Mouse (Mus musculus) A20 (cell line): Measurements from ENCODE around the gene Atp10a.

Source experiments
- DNase-seq: peaks from one replicate; pipeline ENCODE4 v3.0.0-alpha.2; 2011; ENCODE audit warnings: low read depth, low spot score

Gene Atp10a

DNA sequence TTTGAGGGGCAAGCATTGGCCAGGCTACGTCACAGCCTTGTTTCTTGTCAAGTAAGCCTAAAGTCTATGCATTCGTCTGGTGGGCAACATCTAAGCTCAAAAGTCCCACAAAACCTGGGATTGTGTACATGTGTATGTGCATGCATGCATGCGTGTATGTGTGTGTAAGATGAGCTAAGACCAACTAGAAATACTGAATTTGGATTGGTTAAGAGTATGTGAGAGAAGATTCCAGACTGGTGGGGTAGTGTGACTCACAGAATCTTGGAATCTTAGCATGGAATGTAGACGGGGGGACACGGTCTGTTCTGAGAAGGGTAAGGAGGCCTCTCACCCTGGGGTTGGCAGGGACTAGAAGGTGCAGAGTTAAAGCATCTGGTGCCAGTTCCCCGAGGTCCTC, at the start of gene Atp10a:
TSS of gene Atp10a (plus strand) at position 301 of the 400 bp plus-strand sequence.
- no peak for DNase-seq

DNA sequence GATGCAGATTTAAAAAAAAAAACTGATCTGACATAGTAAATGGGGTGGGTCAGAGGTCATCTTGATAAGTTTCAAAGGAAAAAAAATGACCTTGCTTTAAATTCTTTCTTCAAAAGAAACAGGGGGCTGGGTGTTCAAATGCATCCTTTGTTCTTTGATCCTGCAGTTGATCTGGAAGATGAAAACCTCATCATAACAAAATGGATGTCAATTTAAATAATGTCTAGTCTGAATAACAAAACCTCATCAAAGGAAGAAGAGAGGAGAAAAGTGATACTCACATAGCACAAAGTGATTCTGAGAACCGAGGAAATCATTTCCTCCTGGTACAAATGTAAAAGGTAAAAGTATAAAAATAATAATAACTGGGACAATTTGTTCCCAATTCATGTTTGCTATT, 37.9 kb upstream of the Atp10a start:
- no peak for DNase-seq

DNA sequence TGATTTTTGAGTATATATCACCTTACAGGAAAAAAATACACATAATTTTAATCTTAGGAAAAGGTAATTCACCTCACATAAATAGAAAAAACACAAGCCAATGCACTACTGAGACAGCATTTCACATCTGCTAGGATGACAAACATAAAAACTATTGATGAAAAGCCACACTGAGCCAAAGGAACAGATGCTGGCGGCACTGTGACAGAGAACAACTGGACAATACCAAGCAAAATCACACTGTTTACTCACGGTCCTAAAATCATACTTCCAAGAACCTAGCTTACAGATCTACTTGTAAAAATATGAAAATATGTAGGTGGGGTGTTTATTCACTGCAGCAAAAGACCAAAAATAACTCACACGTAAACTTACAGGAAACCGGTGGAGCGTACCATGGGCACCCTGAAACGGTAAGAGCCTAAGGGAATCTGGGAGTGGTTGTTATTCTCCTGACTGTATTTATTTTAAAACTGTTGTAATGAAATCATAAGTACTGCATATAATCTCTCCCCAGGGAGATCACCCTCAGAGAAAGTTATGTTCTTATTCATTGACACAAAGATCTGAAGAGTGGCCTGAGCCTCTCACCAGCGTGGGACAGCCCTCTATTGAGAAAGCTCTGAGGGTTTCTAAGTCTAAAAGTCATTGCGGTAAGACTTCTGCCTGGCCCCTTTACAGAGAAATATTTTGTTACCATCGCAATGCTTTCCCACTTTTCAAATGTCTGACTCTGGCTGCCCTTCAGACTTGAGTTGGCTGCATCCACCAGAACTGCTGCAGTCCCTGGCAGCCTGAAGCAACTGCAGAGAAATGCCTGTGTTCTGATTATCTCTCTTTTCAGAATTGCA, 29.4 kb upstream of the Atp10a start:
- no peak for DNase-seq

DNA sequence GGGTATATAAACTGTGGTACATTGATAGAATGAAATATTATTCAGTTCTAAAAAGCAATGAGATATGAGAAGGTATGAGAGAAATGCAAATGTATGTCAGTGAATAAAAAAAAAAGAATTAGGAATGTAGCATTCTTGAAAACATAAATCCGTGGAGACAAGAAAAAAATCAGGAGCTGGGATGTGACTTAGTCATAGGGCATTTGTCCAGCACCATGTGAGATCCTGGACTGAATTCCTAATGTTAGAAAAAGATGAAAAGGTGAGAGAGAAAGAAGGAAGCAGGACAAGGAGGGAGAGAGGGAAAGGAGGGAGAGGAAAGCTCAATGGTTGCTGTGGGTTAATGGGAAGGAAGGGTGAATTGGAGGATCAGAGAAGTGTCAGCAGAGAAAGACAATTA, 28.6 kb upstream of the Atp10a start:
- DNase-seq = no peak

DNA sequence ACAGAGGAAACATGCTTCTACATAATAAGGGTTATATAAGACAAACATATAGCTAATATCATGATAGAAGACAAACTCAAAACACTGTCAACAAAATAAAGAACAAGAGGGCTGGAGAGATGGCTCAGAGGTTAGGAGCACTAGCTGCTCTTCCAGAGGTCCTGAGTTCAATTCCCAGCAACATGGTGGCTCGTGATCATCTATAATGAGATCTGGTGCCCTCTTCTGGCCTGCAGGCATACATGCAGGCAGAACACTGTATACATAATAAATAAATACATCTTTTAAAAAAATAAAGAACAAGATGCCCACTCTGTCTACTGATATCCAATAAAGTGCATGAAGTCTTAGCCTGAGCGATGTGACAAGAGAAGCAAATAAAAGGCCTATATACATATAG, 26.7 kb upstream of the Atp10a start:
- DNase-seq = no peak

DNA sequence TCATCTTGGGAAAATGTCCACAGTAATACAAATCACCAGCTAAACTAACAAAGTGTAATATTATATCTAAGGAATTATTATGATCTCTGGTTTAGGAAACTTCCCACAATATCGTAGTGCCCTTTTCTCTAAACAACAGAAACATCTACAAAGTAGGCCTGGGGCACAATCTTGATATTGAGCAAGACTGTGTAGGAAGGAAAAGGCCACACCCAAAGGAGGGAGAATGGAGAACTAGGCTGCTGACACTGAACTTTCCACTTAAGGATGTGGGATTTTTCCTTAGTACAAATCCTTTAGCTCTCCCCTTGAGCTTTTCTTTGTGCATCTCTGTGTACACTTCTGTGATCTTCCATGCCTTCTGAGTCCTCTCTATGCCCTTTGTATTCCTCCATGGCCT, 22.3 kb upstream of the Atp10a start:
- no peak for DNase-seq

DNA sequence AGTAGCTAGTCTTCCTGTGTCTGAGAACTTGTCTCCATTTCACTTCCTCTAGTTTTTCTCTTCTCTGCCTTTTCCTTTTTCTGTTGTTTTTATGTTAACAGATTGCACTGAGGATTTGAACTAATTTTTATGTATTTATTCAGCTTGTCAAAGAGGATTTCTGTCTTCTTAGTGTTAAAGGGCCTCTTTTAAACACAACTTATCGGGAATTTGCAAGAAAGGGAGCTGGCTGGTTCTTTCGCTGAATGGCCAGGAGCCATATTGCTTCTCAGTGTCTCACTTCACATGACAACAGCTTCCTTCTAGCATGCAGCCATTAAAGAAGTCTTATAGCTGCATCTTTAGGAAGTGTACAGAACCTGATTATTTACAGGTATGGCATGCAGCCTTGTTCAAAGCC, 16.3 kb upstream of the Atp10a start:
- no peak for DNase-seq

DNA sequence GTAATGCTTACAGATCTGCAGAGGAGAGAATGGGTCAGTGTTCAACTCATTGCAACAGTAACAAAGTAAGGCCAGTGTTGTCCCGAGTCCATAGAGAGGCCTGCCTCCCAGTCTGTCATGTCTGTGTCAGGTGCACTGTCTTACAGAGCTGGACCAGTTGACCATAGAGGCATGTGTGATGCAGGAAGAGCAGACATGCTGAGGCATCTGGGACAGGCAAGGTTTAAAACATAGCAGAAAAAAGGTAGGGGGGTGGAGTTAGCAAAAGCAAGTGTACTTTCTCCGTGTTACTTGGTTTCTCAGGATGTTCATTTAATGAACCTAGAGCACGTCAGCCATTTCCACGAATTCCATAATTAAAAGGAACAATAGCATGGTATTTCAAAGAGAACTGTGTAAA, 15.5 kb upstream of the Atp10a start:
- DNase-seq = no peak

DNA sequence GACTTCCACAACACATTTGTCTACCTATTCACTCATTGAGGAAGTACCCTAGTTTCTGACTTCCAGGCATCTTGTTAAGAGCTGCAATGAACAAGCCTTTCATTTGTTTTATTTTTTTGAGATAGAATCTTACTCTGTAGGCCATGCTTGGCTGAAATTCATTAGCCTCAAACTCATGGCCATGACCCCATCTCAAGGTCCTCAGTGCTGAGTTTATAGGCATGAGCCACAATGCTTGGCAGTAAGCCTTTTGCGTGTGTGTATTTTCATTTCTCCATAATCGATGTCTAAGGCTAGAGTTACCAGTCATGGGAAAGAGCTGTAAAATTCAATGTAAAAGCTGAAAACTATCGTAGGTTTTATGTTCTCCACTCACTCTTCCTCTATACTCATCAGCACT, 14.1 kb upstream of the Atp10a start:
- no peak for DNase-seq

DNA sequence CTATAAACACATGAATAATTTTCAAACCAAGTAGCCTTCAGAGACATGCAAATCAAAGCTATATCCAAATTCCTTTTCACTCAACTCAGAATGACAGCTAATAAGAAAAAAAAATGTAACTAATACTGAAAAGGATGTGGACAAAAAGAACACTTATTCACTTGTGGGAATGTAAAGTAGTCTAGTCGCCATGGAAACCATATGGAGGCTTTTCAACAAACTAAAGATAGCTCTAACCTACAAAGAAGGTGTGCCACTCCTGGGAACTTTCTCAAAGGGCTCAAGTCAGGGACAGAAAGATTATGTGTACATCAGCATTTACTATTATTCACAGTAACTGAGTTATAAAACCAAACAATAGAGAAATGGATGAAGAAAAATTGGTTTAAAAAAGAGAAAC, 8.6 kb upstream of the Atp10a start:
- DNase-seq = no peak

DNA sequence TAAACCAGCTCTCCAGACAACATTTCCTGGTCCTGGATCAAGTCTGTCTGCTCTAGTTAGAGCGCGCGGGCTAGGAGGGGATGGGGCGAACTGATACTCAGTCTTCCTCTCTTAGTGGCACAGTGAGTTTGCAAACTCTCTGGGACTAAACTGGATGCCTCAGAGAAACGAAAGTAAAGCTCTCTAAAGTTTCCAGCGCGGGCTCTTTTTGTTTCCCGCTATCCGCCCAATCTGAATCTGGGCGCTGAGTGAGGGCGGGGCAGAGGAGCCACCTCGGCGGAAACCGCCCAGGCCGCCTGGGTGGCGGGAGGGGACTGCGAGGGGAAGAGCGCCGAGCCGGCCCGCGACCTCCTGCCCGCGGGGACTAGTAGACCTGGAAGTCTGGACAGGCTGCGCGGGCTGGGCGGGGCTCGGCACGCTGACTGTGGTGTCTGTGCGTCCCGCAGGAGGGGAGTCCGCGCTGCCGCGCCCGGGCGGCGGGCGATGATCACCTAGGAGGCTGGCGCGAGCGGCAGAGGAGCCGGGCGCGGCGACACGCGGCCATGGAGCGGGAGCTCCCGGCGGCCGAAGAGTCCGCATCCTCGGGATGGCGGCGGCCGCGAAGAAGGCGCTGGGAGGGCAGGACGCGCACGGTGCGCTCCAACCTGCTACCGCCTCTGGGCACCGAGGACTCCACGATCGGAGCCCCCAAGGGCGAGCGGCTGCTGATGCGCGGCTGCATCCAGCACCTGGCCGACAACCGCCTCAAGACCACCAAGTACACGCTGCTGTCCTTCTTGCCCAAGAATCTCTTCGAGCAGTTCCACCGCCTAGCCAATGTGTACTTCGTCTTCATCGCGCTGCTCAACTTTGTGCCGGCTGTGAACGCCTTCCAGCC, 2.2 kb downstream of the Atp10a start:
- DNase-seq = no peak

DNA sequence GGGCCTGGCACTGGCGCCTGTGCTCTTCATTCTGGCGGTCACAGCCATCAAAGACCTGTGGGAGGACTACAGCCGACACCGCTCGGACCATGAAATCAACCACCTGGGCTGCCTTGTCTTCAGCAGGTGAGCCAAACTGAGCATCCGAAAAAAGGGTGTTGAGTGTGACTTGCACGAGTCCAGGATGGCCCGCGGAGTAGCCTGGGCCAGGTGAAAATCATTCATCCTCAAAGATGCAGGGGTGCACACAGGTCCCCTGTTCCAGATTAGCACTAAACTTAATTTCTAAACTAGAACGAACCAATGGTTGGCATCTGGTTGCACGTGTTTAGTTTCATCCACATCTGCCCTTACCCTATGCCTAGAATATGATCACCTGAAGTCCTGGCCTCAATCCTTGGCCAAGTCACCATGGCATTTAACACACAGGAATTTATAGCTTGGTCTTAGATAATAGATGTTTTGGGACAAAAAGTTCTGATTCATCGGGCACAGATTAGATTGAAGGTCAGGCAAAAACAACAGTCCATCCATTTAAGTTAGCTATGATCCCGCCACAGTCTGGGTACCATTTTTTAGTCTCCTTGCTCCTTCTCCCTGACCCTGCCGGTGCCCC, 2.9 kb downstream of the Atp10a start:
- DNase-seq = no peak

DNA sequence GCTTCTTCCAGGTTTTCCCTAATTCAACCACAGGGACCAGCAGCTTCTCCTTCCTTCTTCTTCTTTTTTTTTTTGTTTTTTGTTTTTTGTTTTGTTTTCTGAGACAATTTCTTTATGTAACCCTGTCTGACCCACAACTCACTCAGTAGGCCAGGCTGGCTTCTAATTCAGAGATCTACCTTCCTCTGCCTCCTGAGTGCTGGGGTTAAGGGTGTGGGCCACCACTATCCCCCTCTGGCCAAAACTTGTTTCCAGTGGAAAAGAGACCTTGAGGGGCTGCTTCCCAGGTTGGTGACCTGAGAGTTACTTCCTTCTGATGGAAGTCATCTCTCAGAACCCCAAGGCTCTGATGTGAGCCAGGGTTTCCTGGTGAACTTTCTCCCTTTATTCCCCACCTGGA, 4.1 kb downstream of the Atp10a start:
- DNase-seq = no peak

DNA sequence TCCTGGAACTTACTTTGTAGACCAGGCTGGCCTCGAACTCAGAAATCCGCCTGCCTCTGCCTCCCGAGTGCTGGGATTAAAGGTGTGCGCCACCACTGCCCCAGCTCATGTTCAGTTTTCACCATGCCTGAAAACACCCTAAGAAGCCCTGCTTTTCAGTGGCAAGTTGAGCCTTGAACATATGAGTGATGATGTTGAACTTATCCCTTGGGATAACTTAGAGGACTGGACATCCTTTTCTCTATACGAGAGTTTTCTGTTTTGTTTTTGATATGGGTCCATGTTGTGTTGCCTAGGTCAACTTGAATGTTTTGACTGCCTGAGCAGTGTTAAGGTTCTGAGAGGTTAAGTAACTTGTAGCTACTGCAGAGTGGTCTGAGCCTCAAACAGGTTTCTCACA, 4.7 kb downstream of the Atp10a start:
- no peak for DNase-seq

DNA sequence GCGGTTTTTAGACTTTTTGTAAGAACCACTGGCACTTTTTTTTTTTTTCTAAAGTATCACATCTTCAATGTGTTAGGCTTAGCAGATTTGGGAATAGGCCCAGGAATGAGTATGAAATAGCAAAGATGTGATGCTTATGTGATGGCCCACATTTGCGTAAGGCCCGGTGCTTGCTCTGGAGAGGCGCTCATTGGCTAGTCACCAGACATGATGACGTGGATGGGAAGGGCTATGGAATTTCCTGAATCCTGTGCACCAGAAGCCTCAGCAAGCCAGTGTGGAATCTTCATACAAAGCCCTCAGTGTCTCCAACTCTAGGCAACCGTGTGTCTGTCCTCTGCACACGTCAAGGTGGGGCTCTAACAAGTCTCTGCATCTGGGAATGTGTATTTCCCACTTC, 5.1 kb downstream of the Atp10a start:
- no peak for DNase-seq

DNA sequence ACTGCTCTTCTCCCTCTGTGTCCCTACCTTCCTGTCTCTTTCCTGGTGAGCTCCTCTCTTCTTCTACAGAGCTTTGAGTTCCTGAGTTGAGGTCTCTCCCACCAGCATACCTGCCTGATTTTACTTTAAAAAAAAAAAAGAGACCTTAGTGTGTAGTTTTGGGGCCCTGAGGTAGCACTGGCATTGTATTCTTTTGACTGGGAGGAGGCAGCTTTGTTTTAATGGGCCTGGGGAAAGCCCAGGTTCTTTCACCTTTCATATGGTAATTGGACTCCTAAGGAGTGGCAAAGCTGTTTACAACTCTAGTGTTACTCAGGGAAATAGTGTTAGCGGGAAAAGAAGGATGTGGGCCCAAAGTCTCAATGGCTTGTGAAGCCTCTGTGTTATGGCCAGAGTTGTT, 12.7 kb downstream of the Atp10a start:
- DNase-seq = no peak

DNA sequence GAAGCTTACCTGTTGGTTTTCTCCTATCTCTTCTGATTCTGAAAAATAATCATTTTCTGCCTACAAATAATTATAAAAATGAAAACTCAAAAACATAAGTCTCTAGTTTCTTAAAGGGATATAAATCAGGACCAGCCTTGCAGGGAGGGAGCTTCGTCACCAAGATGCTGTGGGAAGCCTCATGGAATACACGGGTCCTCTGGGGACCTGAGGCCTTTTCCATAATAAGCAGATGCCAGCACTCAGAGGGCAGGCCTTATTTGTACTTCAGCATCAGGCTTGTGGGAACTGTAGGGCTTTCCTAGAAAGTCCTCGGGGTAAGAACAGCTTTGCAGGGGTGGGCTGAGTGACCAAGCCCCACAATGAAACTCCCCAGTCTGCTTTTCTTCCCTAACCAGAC, 20.1 kb downstream of the Atp10a start:
- DNase-seq = no peak

DNA sequence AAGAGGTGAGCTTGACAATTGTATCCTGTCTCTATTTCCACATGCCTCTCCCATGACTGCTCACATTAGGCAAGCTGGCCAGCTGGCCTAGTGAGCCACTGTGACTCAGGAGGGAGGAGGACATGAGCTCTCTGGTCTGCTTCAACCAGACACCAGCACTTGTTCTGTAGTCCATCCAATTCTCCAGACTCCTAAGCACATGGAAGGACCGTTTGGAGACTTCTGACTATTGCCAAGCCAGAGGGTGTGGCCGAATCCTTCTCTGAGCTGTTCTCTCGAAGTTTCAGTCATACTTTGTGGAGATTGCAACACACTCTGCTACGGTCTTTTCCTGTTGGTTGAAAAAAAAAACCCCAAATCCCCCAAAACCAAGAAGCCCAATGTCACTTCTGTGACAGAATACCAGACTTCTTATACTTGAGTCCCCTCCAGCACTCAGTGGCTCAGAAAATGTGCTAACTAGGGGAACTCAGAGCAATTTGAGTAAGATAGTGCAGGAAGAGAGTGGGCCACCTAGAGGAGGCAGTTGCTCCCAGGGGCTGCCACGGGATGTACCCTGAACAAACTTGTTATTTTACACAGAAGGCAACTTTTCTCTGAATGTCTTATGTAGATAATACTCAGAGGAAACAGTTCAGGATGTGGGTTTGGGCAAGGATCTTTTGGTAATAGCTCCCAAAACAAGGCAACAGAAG, 21.3 kb downstream of the Atp10a start:
- DNase-seq = no peak

DNA sequence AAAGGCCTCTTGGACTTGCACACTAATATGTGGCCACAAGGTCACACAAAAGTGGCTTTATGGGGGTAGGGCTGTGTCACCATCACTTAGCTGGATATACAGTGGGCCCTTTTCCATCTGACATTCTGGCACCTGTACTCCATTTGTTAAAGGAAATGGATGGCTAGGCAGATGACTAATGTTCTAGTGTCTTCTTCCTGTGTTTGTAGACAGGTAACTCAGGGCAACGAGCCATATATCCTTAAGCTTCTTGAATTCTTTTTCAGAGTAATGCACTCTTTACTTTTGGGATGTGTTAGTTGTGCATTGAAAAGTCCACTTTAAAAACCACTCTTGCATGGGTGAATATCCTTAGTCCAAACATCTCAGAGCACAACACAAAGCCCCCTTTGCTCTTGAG, 30.0 kb downstream of the Atp10a start:
- DNase-seq = no peak

DNA sequence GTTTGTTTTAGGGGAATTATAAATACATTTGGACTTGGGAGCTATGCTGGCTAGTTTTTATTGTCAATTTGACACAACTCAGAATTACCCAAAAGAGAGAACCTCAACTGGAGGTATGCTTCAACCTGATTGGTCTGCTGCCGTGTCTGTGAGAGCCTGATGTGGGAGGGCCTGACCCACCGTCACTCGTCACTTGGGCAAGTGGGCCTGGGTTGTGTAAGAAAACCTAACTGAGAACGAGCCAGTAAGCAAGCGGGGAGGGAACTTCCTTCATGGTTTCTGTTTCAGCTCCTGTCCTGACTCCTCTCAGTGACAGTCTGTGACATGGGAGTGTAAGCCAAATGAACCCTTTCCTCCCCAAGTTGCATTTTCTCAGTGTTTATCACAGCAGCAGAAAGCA, 30.6 kb downstream of the Atp10a start:
- no peak for DNase-seq

DNA sequence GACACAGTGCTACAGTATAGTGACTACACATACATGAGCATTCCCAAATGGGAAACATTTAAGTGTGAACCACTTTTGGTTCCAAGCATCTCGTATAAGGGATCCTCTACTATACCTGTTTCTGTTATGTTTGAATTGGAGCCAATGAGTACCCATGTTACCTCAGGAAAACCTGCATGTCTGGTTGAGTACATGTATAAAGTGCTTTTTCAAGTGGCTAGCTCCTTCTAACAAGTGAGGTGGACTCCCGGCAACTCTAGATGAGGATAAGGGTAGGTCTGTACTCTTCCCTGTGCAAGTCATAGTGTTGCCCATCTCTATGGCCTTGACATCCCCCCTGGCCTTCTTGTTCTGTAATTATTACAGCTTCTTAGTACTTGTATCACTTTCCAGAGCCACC, 31.0 kb downstream of the Atp10a start:
- DNase-seq = no peak
